Mouse (Mus musculus): ENCODE data around the gene E130308A19Rik. TPM values are rescaled to one million over a fixed set of nuclear protein-coding genes. Genes with fewer than 3 reads are reported as not detected.

E130308A19Rik gene
- total and polyA plus RNA-seq, 3 experiments: 2.4 to 3.4 (median 3.1) TPM

- H3K36me3 ChIP-seq (replicated peaks in 1 of 2; ENCODE audit: control insufficient read depth in 1 of 2, insufficient read depth in 1 of 2, low read length in 1 of 2): no peaks in the 10 kb centered on the region
- no peak overlapping the region for H3K4me3 ChIP-seq (replicated peaks in 1 of 3; ENCODE audit: low read depth in 2 of 3, low read length in 2 of 3, poor library complexity in 1 of 3)
- H3K9ac ChIP-seq (ENCODE audit: insufficient read depth, low read depth): no peak overlapping the region
- no peak for DNase-seq (ENCODE audit: extremely low read depth)
- no peak for TF ChIP-seq EP300 (IDR thresholded peaks at IDR 0.05; ENCODE audit: low read length)
- no peak for TF ChIP-seq MAFK (IDR thresholded peaks at IDR 0.05; ENCODE audit: insufficient replicate concordance, low read length)
- TF ChIP-seq GABPA (IDR thresholded peaks at IDR 0.05; ENCODE audit: insufficient replicate concordance, low read depth, low read length): no peak
- TF ChIP-seq NRF1 (IDR thresholded peaks at IDR 0.05; ENCODE audit: low read depth, low read length): no peak
- in situ Hi-C loops (cut with MboI; ENCODE audit: low pct_ligation_motif_present, low pct_unique_long_range_greater_than_20kb, low sequenced_read_pairs) (no loop called here), dilution Hi-C loops (cut with MboI; ENCODE audit: extremely low pct_ligation_motif_present, extremely low pct_unique_long_range_greater_than_20kb, low sequenced_read_pairs) (no loop called here)
- H3K9me3 ChIP-seq (replicated peaks; ENCODE audit: low read length): no peaks in the 10 kb centered on the region
- no peak overlapping the region for H3K27ac ChIP-seq (ENCODE audit: insufficient read depth, low read depth)
- H3K4me2 ChIP-seq (ENCODE audit: insufficient read depth, low read depth, poor library complexity, severe bottlenecking): no peak overlapping the region
- peaks cover 0 to 21% of the 10 kb centered on the region in 2 experiments; a peak in 2 of 4 replicates for H3K4me1 ChIP-seq (ENCODE audit: control insufficient read depth in 1 of 2, insufficient read depth in 2 of 2)
- H3K27me3 ChIP-seq (replicated peaks): no peaks in the 10 kb centered on the region
- no peaks in the 10 kb centered on the region; the same call in 1 of the 2 replicates for H3K79me2 ChIP-seq (replicated peaks; ENCODE audit: control insufficient read depth, extremely low read depth, insufficient read depth, poor library complexity, severe bottlenecking)
These were observed 99.6 kb downstream of the E130308A19Rik start for GRCm38 (mm10) chr4:59725579-59725978.

DNA sequence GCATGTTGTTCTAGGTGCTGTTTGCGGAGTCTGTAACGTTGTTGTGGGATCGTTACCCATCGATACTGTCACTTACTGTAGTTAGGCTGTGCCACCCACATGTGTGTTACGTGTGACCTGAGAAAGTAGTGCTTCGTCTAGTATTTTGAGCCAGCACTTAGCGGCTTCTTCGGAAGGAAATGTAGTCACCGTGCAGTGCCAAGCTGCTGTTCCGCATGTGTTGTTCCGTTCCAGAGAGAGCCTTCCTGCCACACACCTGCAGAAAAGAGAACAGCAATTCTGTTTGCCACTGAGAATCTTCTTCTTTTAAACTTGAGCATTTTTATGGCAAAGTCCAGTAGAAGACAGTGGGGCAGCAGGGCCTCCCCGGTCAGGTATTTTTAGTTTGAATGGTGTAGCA lies 100.5 kb downstream of the E130308A19Rik start:
- H3K9ac ChIP-seq (ENCODE audit: insufficient read depth, low read depth): no peak overlapping the region
- no peak overlapping the region for H3K27ac ChIP-seq (ENCODE audit: insufficient read depth, low read depth)
- no peak overlapping the region for H3K4me3 ChIP-seq (replicated peaks in 1 of 3; ENCODE audit: low read depth in 2 of 3, low read length in 2 of 3, poor library complexity in 1 of 3)
- no peaks in the 10 kb centered on the region for H3K27me3 ChIP-seq (replicated peaks)
- dilution Hi-C loops (cut with MboI; ENCODE audit: extremely low pct_ligation_motif_present, extremely low pct_unique_long_range_greater_than_20kb, low sequenced_read_pairs) (no loop called here), in situ Hi-C loops (cut with MboI; ENCODE audit: low pct_ligation_motif_present, low pct_unique_long_range_greater_than_20kb, low sequenced_read_pairs) (no loop called here)
- DNase-seq (ENCODE audit: extremely low read depth): no peak
- H3K79me2 ChIP-seq (replicated peaks; ENCODE audit: control insufficient read depth, extremely low read depth, insufficient read depth, poor library complexity, severe bottlenecking): no peaks in the 10 kb centered on the region; the same call in 1 of the 2 replicates
- TF ChIP-seq IRF4 (IDR thresholded peaks at IDR 0.05; ENCODE audit: low read depth, low read length) (no peak), JUND (conservative IDR thresholded peaks at IDR 0.05; ENCODE audit: low read depth, low read length) (no peak), PAX5 (IDR thresholded peaks at IDR 0.05; ENCODE audit: low read length) (no peak), MAX (IDR thresholded peaks at IDR 0.05; ENCODE audit: low read length) (no peak), ELF1 (IDR thresholded peaks at IDR 0.05; ENCODE audit: low read depth, low read length) (no peak), UBTF (IDR thresholded peaks at IDR 0.05; ENCODE audit: low read depth, low read length) (no peak), MXI1 (IDR thresholded peaks at IDR 0.05; ENCODE audit: low read depth, low read length) (no peak), MEF2A (IDR thresholded peaks at IDR 0.05; ENCODE audit: borderline replicate concordance, low read depth, low read length) (no peak), SMC3 (IDR thresholded peaks at IDR 0.05; ENCODE audit: low read depth, low read length) (no peak), RAD21 (IDR thresholded peaks at IDR 0.05; ENCODE audit: low read depth, low read length) (no peak), TBP (conservative IDR thresholded peaks at IDR 0.05; ENCODE audit: low read depth, low read length) (no peak), BHLHE40 (IDR thresholded peaks at IDR 0.05; ENCODE audit: low read depth, low read length) (no peak), RCOR1 (conservative IDR thresholded peaks at IDR 0.05; ENCODE audit: low read depth, low read length) (no peak)
- no peaks in the 10 kb centered on the region for H3K36me3 ChIP-seq (replicated peaks in 1 of 2; ENCODE audit: control insufficient read depth in 1 of 2, insufficient read depth in 1 of 2, low read length in 1 of 2)
- H3K4me1 ChIP-seq (ENCODE audit: control insufficient read depth in 1 of 2, insufficient read depth in 2 of 2): peaks cover 0 to 15% of the 10 kb centered on the region in 2 experiments; a peak in 1 of 4 replicates
- no peaks in the 10 kb centered on the region for H3K9me3 ChIP-seq (replicated peaks; ENCODE audit: low read length)
- no peak overlapping the region for H3K4me2 ChIP-seq (ENCODE audit: insufficient read depth, low read depth, poor library complexity, severe bottlenecking)

Measured in CH12.LX (cell line).